Mouse (Mus musculus): ENCODE measurements at regions not wholly inside any gene's neighbourhood (a gene's known extent, or its start where the extent isn't known, plus 50 kb on each side); places are given as distances from the start of the nearest gene placed in this dataset.

DNA sequence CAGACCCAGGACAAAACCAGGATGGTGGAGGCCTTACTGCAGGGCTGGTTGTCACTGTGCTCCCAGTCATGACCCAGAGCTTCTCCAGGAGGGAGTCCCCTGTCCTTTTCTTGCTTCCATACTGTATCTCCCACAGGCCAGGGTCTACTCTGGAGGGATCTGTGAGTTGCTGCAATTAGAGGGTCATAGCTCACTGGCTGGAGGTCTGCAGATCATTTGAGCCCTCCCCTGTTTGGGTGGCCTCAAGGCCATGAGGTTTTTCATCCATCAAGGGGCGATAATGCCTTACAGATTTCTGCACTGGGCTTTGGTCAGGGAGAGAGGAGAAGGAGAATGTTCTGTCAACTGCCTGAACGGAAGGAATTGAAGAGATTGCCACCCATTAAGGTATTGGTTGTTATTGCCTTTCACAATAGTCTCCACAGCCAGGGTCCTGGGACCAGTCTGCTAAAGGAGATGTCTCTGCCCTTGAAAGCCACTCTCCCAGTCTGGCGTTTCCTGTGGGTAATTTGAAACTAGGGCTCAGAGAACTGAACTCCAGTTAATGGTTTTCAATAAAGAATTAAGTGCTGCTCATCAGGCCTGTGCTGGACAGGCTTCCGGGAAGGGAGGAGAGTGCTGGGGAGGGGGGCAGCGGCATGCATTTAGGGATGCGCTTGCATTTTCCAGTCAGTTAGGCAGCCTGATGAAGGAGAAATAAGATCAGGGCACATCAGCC is 147.4 kb downstream of the Dmrta2 start:
- TF ChIP-seq GATA1 (IDR thresholded peaks at IDR 0.05; ENCODE audit: borderline replicate concordance, low read length) (no peak), FLI1 (IDR thresholded peaks at IDR 0.05; ENCODE audit: low read length) (no peak)
